Mouse (Mus musculus): ENCODE results near the gene Cnmd.

- TF ChIP-seq CTCF (IDR thresholded peaks at IDR 0.05; ENCODE audit: low read depth), result no peak
- no peak for TF ChIP-seq EP300 (IDR thresholded peaks at IDR 0.05; ENCODE audit: low read depth)
Measured at GRCm38 (mm10) chr14:79673083-79674013, 11.4 kb upstream of the Cnmd start.

Measured in liver, postnatal 0 days (tissue).